Mouse (Mus musculus): ENCODE measurements around the gene Usb1. TPM values are rescaled to one million over a fixed set of nuclear protein-coding genes. Genes with fewer than 3 reads are reported as not detected.

Gene Usb1
- polyA plus RNA-seq, 1 experiment, result 17.0 TPM

GRCm38 (mm10) chr8:95380953-95381352 lies 48.9 kb downstream of the Usb1 start:
- no peak overlapping the region for H3K4me3 ChIP-seq (ENCODE audit: insufficient read depth, low read length)
- TF ChIP-seq POLR2A (IDR thresholded peaks at IDR 0.05; ENCODE audit: extremely low read depth, insufficient read depth, low read length) (no peak), CTCF (IDR thresholded peaks at IDR 0.05; ENCODE audit: extremely low read depth, insufficient read depth, low read length) (no peak)

GRCm38 (mm10) chr8:95381595-95381994 lies 49.5 kb downstream of the Usb1 start:
- H3K4me1 ChIP-seq (ENCODE audit: control insufficient read depth, insufficient read depth, low read length), result no peaks in the 10 kb centered on the region
- no peak for TF ChIP-seq POLR2A (IDR thresholded peaks at IDR 0.05; ENCODE audit: extremely low read depth, insufficient read depth, low read length)
- no peak for TF ChIP-seq CTCF (IDR thresholded peaks at IDR 0.05; ENCODE audit: extremely low read depth, insufficient read depth, low read length)
- H3K27ac ChIP-seq (ENCODE audit: insufficient read depth, low read length), result no peak overlapping the region
- no peak overlapping the region for H3K4me3 ChIP-seq (ENCODE audit: insufficient read depth, low read length)

More at GRCm38 (mm10) chr8:95380953-95381352, 48.9 kb downstream of the Usb1 start:
- Histone ChIP-seq H3K27ac (ENCODE audit: insufficient read depth, low read length) (no peak overlapping the region), H3K4me1 (ENCODE audit: control insufficient read depth, insufficient read depth, low read length) (no peaks in the 10 kb centered on the region)

- TF ChIP-seq CTCF (IDR thresholded peaks at IDR 0.05; ENCODE audit: extremely low read depth, insufficient read depth, low read length) (no peak), POLR2A (IDR thresholded peaks at IDR 0.05; ENCODE audit: extremely low read depth, insufficient read depth, low read length) (no peak)
- no peak overlapping the region for H3K4me3 ChIP-seq (ENCODE audit: insufficient read depth, low read length)
- H3K4me1 ChIP-seq (ENCODE audit: control insufficient read depth, insufficient read depth, low read length), result no peaks in the 10 kb centered on the region
- no peak overlapping the region for H3K27ac ChIP-seq (ENCODE audit: insufficient read depth, low read length)
Measured at GRCm38 (mm10) chr8:95384501-95384900, 52.4 kb downstream of the Usb1 start.

- H3K27ac ChIP-seq (ENCODE audit: insufficient read depth, low read length), result no peak overlapping the region
- no peak for TF ChIP-seq CTCF (IDR thresholded peaks at IDR 0.05; ENCODE audit: extremely low read depth, insufficient read depth, low read length)
- TF ChIP-seq POLR2A (IDR thresholded peaks at IDR 0.05; ENCODE audit: extremely low read depth, insufficient read depth, low read length), result no peak
- H3K4me3 ChIP-seq (ENCODE audit: insufficient read depth, low read length), result no peak overlapping the region
- H3K4me1 ChIP-seq (ENCODE audit: control insufficient read depth, insufficient read depth, low read length), result no peaks in the 10 kb centered on the region
Measured at GRCm38 (mm10) chr8:95386037-95386436, 54.0 kb downstream of the Usb1 start.

GRCm38 (mm10) chr8:95387221-95387620 lies 55.1 kb downstream of the Usb1 start:
- Histone ChIP-seq H3K4me3 (ENCODE audit: insufficient read depth, low read length) (no peak overlapping the region), H3K27ac (ENCODE audit: insufficient read depth, low read length) (no peak overlapping the region), H3K4me1 (ENCODE audit: control insufficient read depth, insufficient read depth, low read length) (no peaks in the 10 kb centered on the region)
- TF ChIP-seq POLR2A (IDR thresholded peaks at IDR 0.05; ENCODE audit: extremely low read depth, insufficient read depth, low read length) (no peak), CTCF (IDR thresholded peaks at IDR 0.05; ENCODE audit: extremely low read depth, insufficient read depth, low read length) (no peak)

- H3K4me3 ChIP-seq (ENCODE audit: insufficient read depth, low read length), result no peak overlapping the region
- no peak for TF ChIP-seq POLR2A (IDR thresholded peaks at IDR 0.05; ENCODE audit: extremely low read depth, insufficient read depth, low read length)
- no peak for TF ChIP-seq CTCF (IDR thresholded peaks at IDR 0.05; ENCODE audit: extremely low read depth, insufficient read depth, low read length)
- H3K27ac ChIP-seq (ENCODE audit: insufficient read depth, low read length), result no peak overlapping the region
- no peaks in the 10 kb centered on the region for H3K4me1 ChIP-seq (ENCODE audit: control insufficient read depth, insufficient read depth, low read length)
Measured at GRCm38 (mm10) chr8:95387936-95388335, 55.9 kb downstream of the Usb1 start.

- no peak for TF ChIP-seq POLR2A (IDR thresholded peaks at IDR 0.05; ENCODE audit: extremely low read depth, insufficient read depth, low read length)
- TF ChIP-seq CTCF (IDR thresholded peaks at IDR 0.05; ENCODE audit: extremely low read depth, insufficient read depth, low read length), result no peak
- H3K27ac ChIP-seq (ENCODE audit: insufficient read depth, low read length), result no peak overlapping the region
- H3K4me1 ChIP-seq (ENCODE audit: control insufficient read depth, insufficient read depth, low read length), result no peaks in the 10 kb centered on the region
- H3K4me3 ChIP-seq (ENCODE audit: insufficient read depth, low read length), result no peak overlapping the region
Measured at GRCm38 (mm10) chr8:95390312-95390711, 58.2 kb downstream of the Usb1 start.

- Histone ChIP-seq H3K27ac (ENCODE audit: insufficient read depth, low read length) (no peak overlapping the region), H3K4me3 (ENCODE audit: insufficient read depth, low read length) (no peak overlapping the region), H3K4me1 (ENCODE audit: control insufficient read depth, insufficient read depth, low read length) (no peaks in the 10 kb centered on the region)
- no peak for TF ChIP-seq POLR2A (IDR thresholded peaks at IDR 0.05; ENCODE audit: extremely low read depth, insufficient read depth, low read length)
- TF ChIP-seq CTCF (IDR thresholded peaks at IDR 0.05; ENCODE audit: extremely low read depth, insufficient read depth, low read length), result no peak
Measured at GRCm38 (mm10) chr8:95391101-95391500, 59.0 kb downstream of the Usb1 start.

- TF ChIP-seq POLR2A (IDR thresholded peaks at IDR 0.05; ENCODE audit: extremely low read depth, insufficient read depth, low read length) (no peak), CTCF (IDR thresholded peaks at IDR 0.05; ENCODE audit: extremely low read depth, insufficient read depth, low read length) (no peak)
- Histone ChIP-seq H3K27ac (ENCODE audit: insufficient read depth, low read length) (no peak overlapping the region), H3K4me1 (ENCODE audit: control insufficient read depth, insufficient read depth, low read length) (no peaks in the 10 kb centered on the region), H3K4me3 (ENCODE audit: insufficient read depth, low read length) (no peak overlapping the region)
Measured at GRCm38 (mm10) chr8:95392604-95393003, 60.5 kb downstream of the Usb1 start.

GRCm38 (mm10) chr8:95395186-95395918 lies 63.3 kb downstream of the Usb1 start:
- Histone ChIP-seq H3K4me1 (ENCODE audit: control insufficient read depth, insufficient read depth, low read length) (no peaks in the 10 kb centered on the region), H3K4me3 (ENCODE audit: insufficient read depth, low read length) (no peak overlapping the region), H3K27ac (ENCODE audit: insufficient read depth, low read length) (no peak overlapping the region)
- TF ChIP-seq CTCF (IDR thresholded peaks at IDR 0.05; ENCODE audit: extremely low read depth, insufficient read depth, low read length) (no peak), POLR2A (IDR thresholded peaks at IDR 0.05; ENCODE audit: extremely low read depth, insufficient read depth, low read length) (no peak)
